Mouse (Mus musculus) liver, embryonic 14.5 days (tissue): Measurements from ENCODE around the gene Diaph3.

ENCODE experiments used
- CTCF ChIP-seq: IDR thresholded peaks from 2 replicates; pipeline ENCODE4 v1.5.1; 2016; ENCODE audit warnings: antibody characterized with exemption, low read depth, control low read depth
- EP300 ChIP-seq: IDR thresholded peaks from 2 replicates; pipeline ENCODE4 v1.6.1; 2016; ENCODE audit warnings: antibody characterized with exemption, low read depth

DNA sequence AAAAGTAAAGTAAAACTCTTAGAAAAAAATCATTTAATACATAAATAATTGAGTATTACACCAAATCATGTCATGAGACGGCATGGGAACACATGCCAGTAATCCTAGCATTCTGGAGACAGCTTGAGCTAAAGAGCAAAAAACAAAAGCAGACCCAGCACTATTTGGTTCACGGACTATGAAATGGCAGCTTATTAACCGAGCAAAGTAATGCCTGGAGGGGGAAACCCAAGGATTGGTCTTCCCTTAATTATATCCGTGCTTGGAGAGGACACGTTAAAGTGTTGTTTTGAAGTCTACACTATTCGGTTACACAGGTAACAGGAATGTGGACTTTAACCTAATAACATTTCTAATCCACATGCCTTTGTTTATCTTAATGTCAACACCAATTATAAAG lies 19.2 kb downstream of the Diaph3 start:
- TF ChIP-seq CTCF = no peak
- no peak for TF ChIP-seq EP300
